Mouse (Mus musculus): ENCODE results near the gene Pde1a.

DNA sequence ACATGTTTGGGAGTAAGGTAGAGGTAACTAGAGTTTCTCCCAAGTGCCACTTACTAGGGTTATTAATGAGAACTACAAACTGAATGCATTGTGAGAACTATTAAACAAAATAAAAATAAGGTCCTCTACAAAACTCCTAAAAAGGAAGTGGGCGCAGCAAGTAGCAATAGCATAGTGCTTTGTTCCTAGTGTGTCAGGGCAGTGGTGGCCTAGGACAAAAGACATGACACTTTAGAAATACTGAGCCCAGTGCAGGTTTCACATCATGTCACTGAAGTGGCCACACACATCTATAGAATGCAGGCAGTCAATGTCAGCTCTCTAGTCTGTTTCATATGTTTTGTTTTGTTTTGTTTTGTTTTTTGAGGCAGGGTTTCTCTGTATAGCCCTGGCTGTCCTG is 103.2 kb downstream of the Pde1a start:
- TF ChIP-seq CTCF (IDR thresholded peaks at IDR 0.05; ENCODE audit: control insufficient read depth, insufficient read depth, insufficient read length) = no peak
- no peak for TF ChIP-seq CEBPB (IDR thresholded peaks at IDR 0.05; ENCODE audit: low read depth)
- no peak for TF ChIP-seq MYOG (IDR thresholded peaks at IDR 0.05; ENCODE audit: control insufficient read depth, extremely low read depth, insufficient read length)
- TF ChIP-seq MAX (IDR thresholded peaks at IDR 0.05) = no peak
